Mouse (Mus musculus) limb, embryonic 11.5 days (tissue): ENCODE measurements around the gene Rrbp1. TPM values are rescaled to one million over a fixed set of nuclear protein-coding genes. Genes with fewer than 3 reads are reported as not detected.
A peak's percentile ranks its signal among the peaks of the same experiment; 100 is the strongest.

Source experiments
- ATAC-seq: fragments of 200-750 bp; cut with Nextera tagmentation; 2 replicates; pipeline ENCODE4 v1.8.0; 2017; ENCODE audit warnings: low read depth; ENCODE audit not compliant: insufficient number of reproducible peaks, low FRiP score, low TSS enrichment
- DNase-seq: peaks from one replicate; pipeline ENCODE4 v3.0.0-alpha.2; 2015; ENCODE audit warnings: low spot score
- H3K27ac ChIP-seq: fragments of 300-500 bp; sonication (generic); replicated peaks from 2 replicates; pipeline ENCODE4 v1.5.1; 2014; ENCODE audit warnings: low read depth, mild to moderate bottlenecking, low read length
- H3K27me3 ChIP-seq: fragments of 300-500 bp; sonication (generic); 2 replicates; pipeline ENCODE4 v1.6.1; 2014; ENCODE audit warnings: mild to moderate bottlenecking, low read length, mixed read lengths; ENCODE audit not compliant: control insufficient read depth, insufficient read depth
- H3K36me3 ChIP-seq: fragments of 300-500 bp; sonication (generic); 2 replicates; pipeline ENCODE4 v1.6.1; 2014; ENCODE audit warnings: mild to moderate bottlenecking, low read length, moderate library complexity, mixed read lengths; ENCODE audit not compliant: control insufficient read depth, insufficient read depth
- H3K4me1 ChIP-seq: fragments of 300-500 bp; sonication (generic); 2 replicates; pipeline ENCODE4 v1.6.1; 2014; ENCODE audit warnings: low read length, mixed read lengths; ENCODE audit not compliant: control insufficient read depth, insufficient read depth
- H3K4me2 ChIP-seq: fragments of 300-500 bp; sonication (generic); 2 replicates; pipeline ENCODE4 v1.6.1; 2014; ENCODE audit warnings: low read depth, mild to moderate bottlenecking, moderate library complexity; ENCODE audit not compliant: severe bottlenecking
- H3K4me3 ChIP-seq: fragments of 300-500 bp; sonication (generic); 2 replicates; pipeline ENCODE4 v1.5.1; 2014; ENCODE audit warnings: low read depth, low read length
- H3K9ac ChIP-seq: fragments of 300-500 bp; sonication (generic); 2 replicates; pipeline ENCODE4 v1.6.1; 2014; ENCODE audit warnings: mild to moderate bottlenecking, low read length
- H3K9me3 ChIP-seq: fragments of 300-500 bp; sonication (generic); 2 replicates; pipeline ENCODE4 v1.6.1; 2016; ENCODE audit warnings: low read length; ENCODE audit not compliant: control insufficient read depth
- WGBS: fragments of 180-500 bp; shearing (Covaris S2); extraction: QIAGEN DNeasy Blood & Tissue Kit; methylation state at CpG from one replicate; pipeline ENCODE4 v1.1.7; 2014; 5-methylcytosine and 5-hydroxymethylcytosine counted together
- polyA plus RNA-seq: library from polyadenylated mRNA; unstranded; fragments of >200 nt; fragmentation: Nextera tagmentation; extraction: Ambion mirVana; gene quantifications from 2 replicates; pipeline ENCODE4 v1.2.1, GENCODE M21; 2014

Rrbp1 gene
- polyA plus RNA-seq, 1 experiment from 2014 or later = 57.0 TPM

GRCm38 (mm10) chr2:143915600-143916135 lies 95.4 kb downstream of the Rrbp1 start:
- Histone ChIP-seq H3K27me3 (no peaks in the 10 kb centered on the region), H3K27ac (peak overlapping the region; percentile 95), H3K9me3 (no peaks in the 10 kb centered on the region), H3K9ac (peak overlapping the region; percentile 87), H3K4me3 (peak overlapping the region; percentile 75), H3K4me2 (peak overlapping the region; percentile 74), H3K4me1 (0 out of 2 replicates have a peak, but pooled peaks cover 3% of the 10 kb centered on the region), H3K36me3 (no peaks in the 10 kb centered on the region)
- peak; percentile 18 for ATAC-seq
- no peak for DNase-seq
- WGBS = under 1% methylated on average over 32 of the region's 32 CpGs

DNA sequence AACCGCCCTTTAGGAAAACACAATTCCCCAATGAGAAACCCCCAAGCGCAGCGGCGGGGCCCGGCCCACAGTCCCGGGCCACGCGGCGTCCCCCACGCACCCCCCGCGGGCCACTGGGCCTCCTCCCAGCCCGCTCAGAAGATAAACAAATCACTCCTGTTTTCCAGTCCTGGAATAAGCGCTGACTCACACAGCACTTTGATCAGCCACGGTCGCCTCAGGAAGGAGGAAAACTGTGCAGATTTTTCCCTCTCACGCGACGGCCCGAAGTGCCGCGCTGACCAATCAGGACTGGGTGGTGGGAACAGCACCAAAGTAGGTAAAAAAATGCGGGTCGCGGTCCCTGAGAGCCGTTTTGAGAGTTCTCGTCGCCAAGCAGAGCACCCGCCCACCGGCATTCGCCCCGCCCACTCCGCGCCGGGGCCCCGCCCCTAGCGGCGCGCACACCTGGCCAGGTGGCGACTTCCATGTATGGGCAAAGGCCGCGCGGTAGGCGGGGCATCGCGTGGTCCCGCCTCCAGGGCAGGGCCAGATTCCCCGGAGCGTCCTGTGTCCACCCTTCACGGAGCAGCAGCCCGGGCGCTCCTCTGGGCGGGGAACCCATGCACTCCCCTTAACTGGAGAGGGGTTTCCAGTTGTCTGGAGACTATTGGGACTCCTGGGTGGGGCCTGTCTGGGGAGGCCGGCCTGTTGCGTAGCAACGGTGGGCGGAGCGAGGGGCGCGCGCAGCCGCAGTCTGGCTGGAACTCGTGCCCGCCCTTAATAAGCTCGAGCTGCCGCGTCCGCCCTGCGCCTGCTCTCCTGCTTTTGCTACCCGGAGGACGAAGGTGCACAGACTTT lies 96.1 kb downstream of the Rrbp1 start, which contains the start of gene Dstn:
Gene Dstn (plus strand): TSS at position 561 of the 840 bp plus-strand sequence.
- Histone ChIP-seq H3K4me3 (peak within 1 kb of the TSS; percentile 75), H3K4me1 (0 out of 2 replicates have a peak, but pooled peaks cover 3% of the 10 kb centered on the region), H3K9me3 (no peaks in the 10 kb centered on the region), H3K27ac (peak within 1 kb of the TSS; percentile 95), H3K27me3 (no peaks in the 10 kb centered on the region), H3K36me3 (no peaks in the 10 kb centered on the region), H3K9ac (peak within 1 kb of the TSS; percentile 87), H3K4me2 (peak within 1 kb of the TSS; percentile 74)
- peak; percentile 98 for DNase-seq
- peak; percentile 98 for ATAC-seq
- under 1% methylated on average over 62 of the region's 71 CpGs for WGBS

- Histone ChIP-seq H3K4me2 (peak overlapping the region; percentile 74), H3K4me1 (0 out of 2 replicates have a peak, but pooled peaks cover 3% of the 10 kb centered on the region)
- no peak for ATAC-seq
These were observed 96.8 kb downstream of the Rrbp1 start for GRCm38 (mm10) chr2:143914221-143914620.

DNA sequence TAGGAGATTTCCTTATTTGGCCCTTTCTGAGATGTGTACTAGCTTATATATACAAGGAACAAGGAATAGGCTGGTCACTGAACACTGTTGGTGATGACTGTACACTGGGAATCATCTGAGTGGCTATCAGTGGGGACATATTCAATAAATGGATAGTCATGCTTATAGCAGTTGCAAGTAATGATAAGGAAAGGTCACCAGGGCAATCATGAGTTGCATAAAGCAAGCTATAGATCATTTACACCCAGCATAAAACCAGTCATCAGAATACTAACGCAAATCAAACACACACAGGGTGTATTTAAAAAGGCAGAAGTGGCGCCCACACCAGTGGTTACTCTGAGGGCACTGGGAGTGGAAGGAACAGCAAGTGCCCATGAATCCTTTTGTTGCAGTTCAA lies 98.9 kb downstream of the Rrbp1 start:
- 92% methylated on average over 2 of the region's 2 CpGs for WGBS
- Histone ChIP-seq H3K36me3 (no peaks in the 10 kb centered on the region), H3K9me3 (no peaks in the 10 kb centered on the region), H3K4me2 (no peak overlapping the region), H3K4me1 (0 out of 2 replicates have a peak, but pooled peaks cover 1% of the 10 kb centered on the region), H3K4me3 (no peak overlapping the region), H3K27ac (no peak overlapping the region), H3K27me3 (no peaks in the 10 kb centered on the region), H3K9ac (no peak overlapping the region)
- ATAC-seq (no peak), DNase-seq (no peak)

More at GRCm38 (mm10) chr2:143914221-143914620, 96.8 kb downstream of the Rrbp1 start:
- 8% methylated on average over 10 of the region's 10 CpGs for WGBS
- Histone ChIP-seq H3K4me3 (peak overlapping the region; percentile 75), H3K9me3 (no peaks in the 10 kb centered on the region), H3K36me3 (no peaks in the 10 kb centered on the region), H3K27me3 (no peaks in the 10 kb centered on the region), H3K9ac (peak overlapping the region; percentile 87), H3K27ac (peak overlapping the region; percentile 95)
- peak; percentile 47 for DNase-seq

GRCm38 (mm10) chr2:143909230-143909629 lies 101.8 kb downstream of the Rrbp1 start:
- no peak for ATAC-seq
- Histone ChIP-seq H3K27me3 (no peaks in the 10 kb centered on the region), H3K27ac (no peak overlapping the region), H3K9me3 (no peaks in the 10 kb centered on the region), H3K36me3 (no peaks in the 10 kb centered on the region), H3K4me2 (no peak overlapping the region), H3K9ac (no peak overlapping the region), H3K4me1 (no peaks in the 10 kb centered on the region), H3K4me3 (no peak overlapping the region)
- 77% methylated on average over 2 of the region's 2 CpGs for WGBS
- DNase-seq = no peak

DNA sequence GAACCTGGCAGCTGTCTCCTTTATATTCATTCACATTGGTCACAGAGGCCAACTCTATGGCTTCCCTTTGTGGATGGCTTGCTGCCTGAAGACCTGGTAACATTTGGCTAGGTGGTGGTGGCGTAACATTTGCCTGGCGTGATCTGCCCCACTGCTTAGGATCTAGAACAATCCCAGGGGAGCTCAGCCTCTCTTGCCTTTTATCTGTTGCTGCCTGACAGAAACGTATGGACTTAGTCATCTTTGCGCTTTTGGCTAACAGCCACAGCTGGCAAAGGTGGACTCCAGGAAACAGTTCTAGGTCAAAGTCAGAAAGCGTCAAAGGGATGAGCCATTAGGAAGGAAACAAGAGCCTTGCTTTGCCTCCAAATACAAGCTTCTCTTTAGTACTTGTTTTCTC lies 106.2 kb downstream of the Rrbp1 start:
- Histone ChIP-seq H3K9ac (no peak overlapping the region), H3K4me2 (no peak overlapping the region), H3K36me3 (no peaks in the 10 kb centered on the region), H3K4me3 (no peak overlapping the region), H3K27me3 (no peaks in the 10 kb centered on the region), H3K27ac (no peak overlapping the region), H3K9me3 (no peaks in the 10 kb centered on the region), H3K4me1 (no peaks in the 10 kb centered on the region)
- ATAC-seq = no peak
- no peak for DNase-seq
- 86% methylated on average over 5 of the region's 5 CpGs for WGBS

DNA sequence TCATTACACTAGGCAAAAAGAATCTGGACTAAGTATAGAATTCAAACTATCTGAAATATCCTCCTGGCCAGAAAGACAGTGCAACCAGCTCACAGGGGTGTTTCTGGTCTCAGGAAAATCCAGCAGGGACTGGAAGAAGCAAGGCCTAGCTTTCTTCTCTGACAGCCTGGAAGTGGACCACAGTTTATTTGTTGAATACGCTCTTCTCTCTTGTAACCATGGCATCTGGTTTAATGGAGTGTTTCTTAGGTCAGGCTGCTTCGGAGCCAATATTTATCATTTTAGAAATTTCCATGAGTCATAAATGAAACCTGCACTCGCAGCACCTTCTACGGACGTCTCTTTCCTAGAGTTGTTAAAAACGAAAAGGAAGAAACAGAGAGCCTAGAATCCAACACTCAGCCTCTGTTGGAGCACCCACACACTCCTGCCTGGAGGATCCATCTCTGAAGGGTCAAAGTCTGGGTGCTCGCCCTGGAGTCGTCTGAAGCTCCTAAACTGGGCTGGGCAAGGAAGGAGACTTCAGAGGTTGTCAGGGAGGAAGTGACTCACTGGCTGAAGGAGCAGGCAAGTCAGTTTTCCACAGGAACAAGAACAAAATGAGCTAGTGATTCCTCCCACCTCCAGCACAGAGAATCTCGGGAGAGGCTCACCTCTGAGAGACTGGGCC lies 107.6 kb downstream of the Rrbp1 start:
- ATAC-seq (no peak), DNase-seq (no peak)
- no peaks in the 10 kb centered on the region for H3K9me3 ChIP-seq
- H3K4me2 ChIP-seq = no peak overlapping the region
- H3K9ac ChIP-seq = no peak overlapping the region
- no peaks in the 10 kb centered on the region for H3K27me3 ChIP-seq
- no peaks in the 10 kb centered on the region for H3K36me3 ChIP-seq
- H3K27ac ChIP-seq = no peak overlapping the region
- H3K4me1 ChIP-seq = no peaks in the 10 kb centered on the region
- H3K4me3 ChIP-seq = no peak overlapping the region
- 82% methylated on average over 9 of the region's 9 CpGs for WGBS

DNA sequence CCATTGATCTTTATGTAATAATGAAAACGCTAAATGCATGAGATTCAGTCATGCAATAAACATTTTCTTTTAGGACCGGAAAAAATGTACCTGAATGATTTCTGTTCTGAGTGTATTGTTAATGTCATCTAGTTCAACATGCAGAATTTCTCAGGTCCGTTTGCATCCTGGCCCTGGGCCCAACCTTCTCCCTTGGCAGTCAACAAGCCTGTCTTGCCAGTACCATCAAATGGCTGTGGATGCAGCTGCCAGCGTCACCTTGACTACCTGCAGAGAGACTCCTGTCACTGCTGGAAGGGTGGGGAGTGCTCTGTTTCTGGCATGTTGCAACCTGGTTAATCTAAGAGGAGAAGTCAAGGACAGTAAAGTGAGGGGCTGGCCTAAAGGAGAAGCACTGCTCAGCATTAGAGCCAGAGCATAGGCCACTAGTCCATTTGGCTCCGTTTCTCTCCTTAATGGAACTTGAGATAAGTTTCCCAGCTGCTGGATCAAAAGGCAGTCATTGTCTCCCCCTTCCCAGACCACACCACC lies 110.2 kb downstream of the Rrbp1 start:
- Histone ChIP-seq H3K27ac (no peak overlapping the region), H3K27me3 (no peaks in the 10 kb centered on the region), H3K9ac (no peak overlapping the region), H3K4me3 (no peak overlapping the region), H3K9me3 (no peaks in the 10 kb centered on the region), H3K36me3 (no peaks in the 10 kb centered on the region), H3K4me2 (no peak overlapping the region), H3K4me1 (no peaks in the 10 kb centered on the region)
- WGBS = 74% methylated on average over 5 of the region's 5 CpGs
- DNase-seq = no peak
- no peak for ATAC-seq
